Mouse (Mus musculus) forebrain, embryonic 16.5 days (tissue): ENCODE measurements around the gene Scarb1. TPM values are rescaled to one million over a fixed set of nuclear protein-coding genes. Genes with fewer than 3 reads are reported as not detected.
"Not testable (repeated sequence)": the region's sequence is repeated elsewhere in the genome, so short reads cannot be mapped to it uniquely, and the experiment has no call there.

Source experiments
- ATAC-seq: fragments of 200-750 bp; cut with Nextera tagmentation; 2 replicates; pipeline ENCODE4 v1.8.0; 2017; ENCODE audit warnings: mild to moderate bottlenecking, moderate library complexity
- H3K27ac ChIP-seq: fragments of 300-500 bp; sonication (generic); 2 replicates; pipeline ENCODE4 v1.5.1; 2014; ENCODE audit warnings: low read length, control low read depth
- H3K27me3 ChIP-seq: fragments of 300-500 bp; sonication (generic); replicated peaks from 2 replicates; pipeline ENCODE4 v1.6.1; 2014; ENCODE audit warnings: low read length; ENCODE audit not compliant: control insufficient read depth, insufficient read depth
- H3K36me3 ChIP-seq: fragments of 300-500 bp; sonication (generic); 2 replicates; pipeline ENCODE4 v1.6.1; 2014; ENCODE audit not compliant: control insufficient read depth, insufficient read depth
- H3K4me1 ChIP-seq: fragments of 300-500 bp; sonication (generic); replicated peaks from 2 replicates; pipeline ENCODE4 v1.6.1; 2014; ENCODE audit warnings: low read length; ENCODE audit not compliant: control insufficient read depth, insufficient read depth
- H3K4me2 ChIP-seq: fragments of 300-500 bp; sonication (generic); 2 replicates; pipeline ENCODE4 v1.6.1; 2014; ENCODE audit warnings: mild to moderate bottlenecking, low read length, control low read depth
- H3K4me3 ChIP-seq: fragments of 300-500 bp; sonication (generic); replicated peaks from 2 replicates; pipeline ENCODE4 v1.5.1; 2014; ENCODE audit warnings: mild to moderate bottlenecking, low read length, control low read depth
- H3K9ac ChIP-seq: fragments of 300-500 bp; sonication (generic); replicated peaks from 2 replicates; pipeline ENCODE4 v1.6.1; 2014; ENCODE audit warnings: low read depth, low read length, control low read depth
- H3K9me3 ChIP-seq: fragments of 300-500 bp; sonication (generic); 2 replicates; pipeline ENCODE4 v1.6.1; 2016; ENCODE audit warnings: low read length; ENCODE audit not compliant: control insufficient read depth
- WGBS: fragments of 180-500 bp; shearing (Covaris S2); extraction: QIAGEN DNeasy Blood & Tissue Kit; methylation state at CpG from one replicate; pipeline ENCODE4 v1.1.7; 2014; 5-methylcytosine and 5-hydroxymethylcytosine counted together
- polyA plus RNA-seq: library from polyadenylated mRNA; unstranded; fragments of >200 nt; fragmentation: Nextera tagmentation; extraction: Ambion mirVana; gene quantifications from 2 replicates; pipeline ENCODE4 v1.2.1, GENCODE M21; 2015

The Scarb1 gene
- 33.4 and 38.3 TPM in 2 replicates for polyA plus RNA-seq

DNA sequence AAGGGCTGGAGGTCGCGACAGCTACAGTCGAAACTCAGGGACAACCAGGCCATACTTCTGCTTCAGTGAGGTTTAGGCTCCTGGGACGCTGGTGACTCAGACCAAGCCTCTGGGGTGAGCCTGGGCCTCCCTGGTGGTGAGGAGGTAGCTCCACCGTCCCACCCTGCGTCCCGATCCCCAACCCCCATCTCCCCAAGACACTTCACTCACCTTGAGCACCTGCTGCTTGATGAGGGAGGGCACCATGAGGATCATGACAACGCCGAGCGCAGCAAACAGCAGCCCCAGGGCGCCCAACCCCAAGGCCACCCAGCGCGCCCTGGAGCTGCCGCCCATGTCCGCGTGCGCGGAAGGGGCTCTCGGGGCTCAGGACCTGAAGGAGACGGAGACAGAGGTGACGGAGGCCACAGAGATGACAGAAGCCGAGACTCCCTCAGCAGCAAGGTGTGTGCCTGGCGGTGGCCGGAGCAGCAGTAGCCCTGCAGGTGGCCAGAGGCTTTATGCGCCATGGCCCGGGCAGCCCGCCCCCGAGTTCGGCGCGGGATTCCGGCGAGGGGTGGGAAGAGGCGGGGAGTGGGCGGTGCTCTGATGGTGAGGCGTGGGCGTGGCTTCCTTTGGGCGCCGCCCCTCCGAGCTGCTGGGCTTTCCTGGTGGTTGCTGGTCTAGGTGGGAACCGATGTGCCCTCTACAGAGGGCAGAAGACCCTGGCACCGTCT, at the start of gene Scarb1:
TSS of gene Scarb1 (minus strand) at position 548 of the 716 bp plus-strand sequence.
- Histone ChIP-seq H3K9me3 (no peaks in the 10 kb centered on the region), H3K9ac (peak within 1 kb of the TSS; percentile 75), H3K27ac (no peak within 1 kb of the TSS), H3K4me1 (peaks cover 27% of the 10 kb centered on the region), H3K4me2 (peak within 1 kb of the TSS; percentile 92), H3K36me3 (no peaks in the 10 kb centered on the region), H3K4me3 (peak within 1 kb of the TSS; percentile 61), H3K27me3 (no peaks in the 10 kb centered on the region)
- under 1% methylated on average over 42 of the region's 42 CpGs for WGBS
- peak; percentile 83 for ATAC-seq

GRCm38 (mm10) chr5:125389579-125390441, 48.9 kb upstream of the Scarb1 start, which contains the start of gene Ubc:
Gene Ubc (minus strand): TSS chr5:125390202.
- peaks cover 7% of the 10 kb centered on the region; the same call in 1 of the 2 replicates for H3K36me3 ChIP-seq
- H3K27me3 ChIP-seq = no peaks in the 10 kb centered on the region
- H3K9me3 ChIP-seq = no peaks in the 10 kb centered on the region
- H3K4me1 ChIP-seq = peaks cover 44% of the 10 kb centered on the region
- H3K4me3 ChIP-seq = peak within 1 kb of the TSS; percentile 94
- H3K27ac ChIP-seq = peak within 1 kb of the TSS; percentile 94
- peak within 1 kb of the TSS; percentile 85 for H3K4me2 ChIP-seq
- ATAC-seq = peak; percentile 26
- peak within 1 kb of the TSS; percentile 74 for H3K9ac ChIP-seq
- WGBS = under 1% methylated on average over 67 of the region's 69 CpGs

DNA sequence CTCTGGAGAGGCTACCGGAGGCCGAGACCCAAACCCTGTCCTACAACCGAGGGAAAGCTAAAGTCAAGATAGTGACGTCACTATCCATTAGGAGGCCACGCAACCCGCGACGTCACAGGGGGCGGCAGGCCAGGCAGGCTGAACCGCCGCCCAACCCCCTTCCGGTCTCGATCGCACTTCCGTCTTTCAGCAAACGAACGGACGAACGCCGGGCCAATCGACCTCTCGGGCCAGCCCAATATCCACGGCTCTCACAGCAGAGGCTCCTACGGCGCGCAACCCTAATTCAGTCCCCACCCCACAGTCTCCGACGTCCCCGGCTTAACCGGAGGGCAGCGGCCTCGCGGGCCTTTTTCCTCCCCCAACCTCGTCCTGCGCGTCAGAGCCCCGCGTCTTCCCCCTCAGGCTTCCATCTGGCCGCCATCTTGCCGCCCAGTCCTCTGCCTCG, 48.3 kb upstream of the Scarb1 start, which contains the start of gene Gm10382:
TSS of gene Gm10382 (plus strand) at position 192 of the 448 bp plus-strand sequence.
- 0 out of 2 replicates have a peak, but pooled peaks have one; percentile 1 for ATAC-seq
- under 1% methylated on average over 41 of the region's 41 CpGs for WGBS
- Histone ChIP-seq H3K4me1 (peaks cover 42% of the 10 kb centered on the region), H3K36me3 (peaks cover 8% of the 10 kb centered on the region; the same call in 1 of the 2 replicates), H3K4me2 (peak within 1 kb of the TSS; percentile 85), H3K27ac (peak within 1 kb of the TSS; percentile 94), H3K9me3 (no peaks in the 10 kb centered on the region), H3K4me3 (peak within 1 kb of the TSS; percentile 94), H3K27me3 (no peaks in the 10 kb centered on the region), H3K9ac (peak within 1 kb of the TSS; percentile 74)

DNA sequence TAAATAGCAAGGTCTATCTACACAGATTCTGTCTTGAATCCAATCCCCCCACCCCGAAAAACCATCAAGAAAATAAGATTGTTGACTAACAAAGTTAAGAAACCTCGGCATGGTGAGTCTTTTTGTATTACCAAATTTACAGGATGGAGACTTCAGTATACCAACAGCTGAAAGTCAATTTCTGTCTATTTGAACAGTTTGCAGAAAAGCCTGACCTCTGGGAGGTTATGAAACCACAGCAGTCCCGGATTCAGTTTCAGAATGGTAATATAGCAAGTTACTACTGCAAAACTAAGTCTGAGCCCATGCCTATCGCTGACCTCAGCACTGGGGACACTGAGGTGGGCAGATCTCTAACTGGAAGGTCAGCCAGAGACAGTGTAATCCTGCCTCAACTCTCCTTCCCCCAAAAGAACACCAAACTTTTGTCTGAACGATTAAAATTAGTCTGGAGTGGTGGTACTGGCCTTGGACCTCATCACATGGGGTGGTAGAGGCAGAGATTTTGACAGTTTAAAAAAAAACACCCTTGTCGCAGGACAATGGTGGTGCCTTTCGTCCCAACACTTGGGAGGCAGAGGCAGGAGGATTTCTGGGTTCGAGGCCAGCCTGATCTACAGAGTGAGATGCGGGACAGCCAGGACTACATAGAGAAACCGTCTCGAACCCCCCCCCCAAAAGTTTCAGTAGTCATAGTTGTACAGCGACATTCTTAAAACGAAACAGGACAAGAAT, 47.6 kb upstream of the Scarb1 start:
- Histone ChIP-seq H3K27me3 (no peaks in the 10 kb centered on the region), H3K27ac (peak overlapping the region; percentile 94), H3K4me1 (peaks cover 36% of the 10 kb centered on the region), H3K9ac (peak overlapping the region; percentile 74), H3K4me3 (peak overlapping the region; percentile 94), H3K4me2 (peak overlapping the region; percentile 85), H3K9me3 (no peaks in the 10 kb centered on the region), H3K36me3 (peaks cover 8% of the 10 kb centered on the region; the same call in 1 of the 2 replicates)
- 24% methylated on average over 13 of the region's 13 CpGs for WGBS
- ATAC-seq = no peak

DNA sequence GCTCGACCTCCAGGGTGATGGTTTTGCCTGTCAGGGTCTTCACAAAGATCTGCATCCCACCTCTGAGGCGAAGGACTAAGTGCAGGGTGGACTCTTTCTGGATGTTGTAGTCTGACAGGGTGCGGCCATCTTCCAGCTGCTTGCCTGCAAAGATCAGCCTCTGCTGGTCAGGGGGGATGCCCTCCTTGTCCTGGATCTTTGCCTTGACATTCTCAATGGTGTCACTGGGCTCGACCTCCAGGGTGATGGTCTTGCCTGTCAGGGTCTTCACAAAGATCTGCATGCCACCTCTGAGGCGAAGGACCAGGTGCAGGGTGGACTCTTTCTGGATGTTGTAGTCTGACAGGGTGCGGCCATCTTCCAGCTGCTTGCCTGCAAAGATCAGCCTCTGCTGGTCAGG, 46.4 kb upstream of the Scarb1 start:
- WGBS = 96% methylated on average over 5 of the region's 6 CpGs
- not testable (repeated sequence) for H3K9ac ChIP-seq, H3K4me2 ChIP-seq, H3K27ac ChIP-seq, H3K9me3 ChIP-seq, H3K4me3 ChIP-seq, H3K27me3 ChIP-seq, ATAC-seq, H3K36me3 ChIP-seq
- H3K4me1 ChIP-seq = peaks cover 27% of the 10 kb centered on the region

DNA sequence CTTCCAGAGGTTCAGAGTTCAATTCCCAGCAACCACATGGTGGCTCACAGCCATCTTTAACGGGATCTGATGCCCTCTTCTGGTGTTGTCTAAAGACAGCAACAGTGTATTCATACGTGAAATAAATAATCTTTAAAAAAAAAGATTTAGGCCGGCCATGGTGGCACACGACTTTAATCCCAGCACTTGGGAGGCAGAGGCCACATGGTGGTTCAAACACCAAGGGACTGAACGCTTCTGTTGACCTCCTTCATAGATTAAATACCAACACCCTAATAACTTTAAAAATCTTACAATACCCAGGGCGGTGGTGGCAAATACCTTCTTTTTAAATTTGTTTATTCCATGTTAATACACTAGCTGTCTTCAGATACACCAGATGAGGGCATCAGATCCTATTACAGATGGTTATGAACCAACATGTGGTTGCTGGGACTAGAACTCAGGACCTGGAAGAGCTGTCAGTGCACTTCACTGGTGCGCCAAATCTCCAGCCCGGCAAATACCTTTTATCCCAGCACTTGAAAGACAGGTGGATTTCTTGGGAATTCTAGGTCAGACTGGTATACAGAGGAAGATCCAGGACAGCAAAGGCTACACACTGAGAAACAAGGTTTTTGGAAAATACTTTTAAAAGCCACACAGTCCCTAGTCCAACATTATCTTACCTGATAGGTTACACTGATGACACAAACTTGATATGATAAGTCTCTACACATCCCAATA, 44.5 kb upstream of the Scarb1 start:
- Histone ChIP-seq H3K27ac (no peak overlapping the region), H3K9me3 (no peaks in the 10 kb centered on the region), H3K9ac (no peak overlapping the region), H3K27me3 (no peaks in the 10 kb centered on the region), H3K4me3 (no peak overlapping the region), H3K4me1 (peaks cover 25% of the 10 kb centered on the region), H3K4me2 (peak overlapping the region; percentile 2; the same call in 1 of the 2 replicates), H3K36me3 (peaks cover 8% of the 10 kb centered on the region; the same call in 1 of the 2 replicates)
- WGBS = 70% methylated on average over 8 of the region's 8 CpGs
- ATAC-seq = no peak

DNA sequence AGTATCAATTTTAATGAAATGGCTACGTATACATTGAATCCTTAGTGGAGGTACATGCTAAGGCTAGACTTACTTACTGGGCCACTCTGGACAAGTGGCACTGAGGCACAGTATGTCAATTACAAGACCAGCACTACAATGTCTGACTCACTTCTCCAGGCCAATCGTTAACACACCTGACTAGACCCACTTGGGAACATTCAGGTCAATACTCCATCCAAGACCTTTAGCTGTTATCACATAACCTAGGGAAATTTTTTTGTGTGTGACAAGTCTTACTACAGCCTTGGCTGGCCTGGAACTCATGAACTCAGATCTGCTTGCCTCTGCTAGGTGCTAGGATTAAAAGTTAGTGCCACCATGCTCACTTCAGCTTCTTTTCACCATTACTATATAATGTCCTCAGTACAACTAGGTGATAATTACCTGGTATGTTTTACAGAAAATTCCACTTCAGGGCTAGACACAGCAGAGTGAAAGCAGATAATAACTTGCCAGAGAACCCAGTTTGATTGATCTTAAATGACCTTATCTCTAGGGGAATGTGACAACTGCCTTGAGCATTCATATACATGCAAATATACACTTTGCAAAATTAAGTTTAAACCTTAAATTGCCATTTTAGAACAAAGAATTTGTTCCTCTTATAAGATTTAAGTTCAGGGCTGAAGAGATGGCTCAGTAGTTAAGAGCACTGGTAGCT, 43.8 kb upstream of the Scarb1 start:
- H3K4me2 ChIP-seq = no peak overlapping the region

More for the DNA sequence above, 43.8 kb upstream of the Scarb1 start:
- ATAC-seq = no peak
- Histone ChIP-seq H3K36me3 (peaks cover 8% of the 10 kb centered on the region; the same call in 1 of the 2 replicates), H3K27ac (no peak overlapping the region), H3K27me3 (no peaks in the 10 kb centered on the region), H3K9ac (no peak overlapping the region), H3K9me3 (no peaks in the 10 kb centered on the region), H3K4me3 (no peak overlapping the region), H3K4me1 (peaks cover 21% of the 10 kb centered on the region)
- 72% methylated on average over 2 of the region's 2 CpGs for WGBS
